Mouse (Mus musculus) G1E (cell line): ENCODE measurements at regions not wholly inside any gene's neighbourhood (a gene's known extent, or its start where the extent isn't known, plus 50 kb on each side); places are given as distances from the start of the nearest gene placed in this dataset.

Experiments used
- CTCF ChIP-seq: IDR thresholded peaks from 2 replicates; pipeline ENCODE4 v1.5.1; 2012; ENCODE audit warnings: low read depth, low read length, inconsistent platforms, mixed read lengths
- GATA1 ChIP-seq: IDR thresholded peaks from 2 replicates; pipeline ENCODE4 v1.6.1; 2012; ENCODE audit warnings: borderline replicate concordance, low read length, inconsistent platforms, mixed read lengths
- POLR2AphosphoS5 ChIP-seq: IDR thresholded peaks from 2 replicates; pipeline ENCODE4 v1.6.1; 2012; ENCODE audit warnings: low read depth, low read length, inconsistent platforms; ENCODE audit not compliant: insufficient replicate concordance
- TAL1 ChIP-seq: conservative IDR thresholded peaks from 2 replicates; pipeline ENCODE4 v1.6.1; 2012; ENCODE audit warnings: low read depth, low read length, inconsistent platforms, mixed read lengths

DNA sequence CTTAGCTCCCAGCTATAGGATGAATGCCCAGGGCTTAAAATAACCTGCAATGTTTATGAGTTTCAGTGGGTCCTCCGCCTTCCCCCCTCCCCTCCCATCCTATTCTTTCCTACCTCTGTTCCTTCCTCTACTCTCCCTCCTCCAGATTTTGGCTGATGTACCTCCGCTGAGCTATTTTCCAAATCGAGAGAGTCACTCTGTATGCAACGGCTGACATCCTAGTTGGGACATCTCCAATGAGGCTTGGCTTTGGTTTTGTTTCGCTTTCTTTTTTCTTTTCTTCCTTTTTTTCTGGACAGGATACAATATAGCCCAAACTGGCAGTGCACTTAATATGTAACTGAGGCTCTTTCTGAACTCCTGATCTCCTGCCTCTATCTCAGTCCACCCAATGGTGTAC, 76.7 kb upstream of the Klf7 start:
- TF ChIP-seq CTCF = no peak
- no peak for TF ChIP-seq TAL1
- TF ChIP-seq POLR2AphosphoS5 = no peak
- no peak for TF ChIP-seq GATA1
